Mouse (Mus musculus) embryonic facial prominence, embryonic 15.5 days (tissue): ENCODE data around the gene Sdk2. TPM values are rescaled to one million over a fixed set of nuclear protein-coding genes. Genes with fewer than 3 reads are reported as not detected.

Source experiments
- ATAC-seq: fragments of 200-750 bp; cut with Nextera tagmentation; 2 replicates; pipeline ENCODE4 v1.8.0; 2017; ENCODE audit warnings: low read depth, moderate TSS enrichment; ENCODE audit not compliant: insufficient number of reproducible peaks, low FRiP score, low TSS enrichment
- H3K27ac ChIP-seq: fragments of 300-500 bp; sonication (generic); replicated peaks from 2 replicates; pipeline ENCODE4 v1.5.1; 2015; ENCODE audit warnings: mild to moderate bottlenecking, inconsistent platforms
- H3K27me3 ChIP-seq: fragments of 300-500 bp; sonication (generic); 2 replicates; pipeline ENCODE4 v1.6.1; 2015; ENCODE audit warnings: inconsistent platforms
- H3K36me3 ChIP-seq: fragments of 300-500 bp; sonication (generic); 2 replicates; pipeline ENCODE4 v1.6.1; 2015; ENCODE audit warnings: mild to moderate bottlenecking, inconsistent platforms
- H3K4me1 ChIP-seq: fragments of 300-500 bp; sonication (generic); 2 replicates; pipeline ENCODE4 v1.6.1; 2015; ENCODE audit warnings: inconsistent platforms
- H3K4me2 ChIP-seq: fragments of 300-500 bp; sonication (generic); replicated peaks from 2 replicates; pipeline ENCODE4 v1.6.1; 2015; ENCODE audit warnings: mild to moderate bottlenecking, inconsistent platforms
- H3K4me3 ChIP-seq: fragments of 300-500 bp; sonication (generic); replicated peaks from 2 replicates; pipeline ENCODE4 v1.5.1; 2015; ENCODE audit warnings: mild to moderate bottlenecking, inconsistent platforms
- H3K9ac ChIP-seq: fragments of 300-500 bp; sonication (generic); 2 replicates; pipeline ENCODE4 v1.6.1; 2015; ENCODE audit warnings: inconsistent platforms
- H3K9me3 ChIP-seq: fragments of 300-500 bp; sonication (generic); replicated peaks from 2 replicates; pipeline ENCODE4 v1.6.1; 2016; ENCODE audit warnings: inconsistent platforms
- WGBS: fragments of 180-500 bp; shearing (Covaris S2); methylation state at CpG from one replicate; pipeline ENCODE4 v1.1.7; 2015; 5-methylcytosine and 5-hydroxymethylcytosine counted together
- polyA plus RNA-seq: library from polyadenylated mRNA; unstranded; fragments of >200 nt; fragmentation: Nextera tagmentation; extraction: Ambion mirVana; gene quantifications from 2 replicates; pipeline ENCODE4 v1.2.1, GENCODE M21; 2015

The Sdk2 gene
- polyA plus RNA-seq, 1 experiment from 2014 or later, result 4.8 TPM

- Histone ChIP-seq H3K9ac (no peak overlapping the region), H3K4me2 (no peak overlapping the region), H3K27ac (no peak overlapping the region), H3K9me3 (no peaks in the 10 kb centered on the region), H3K27me3 (no peaks in the 10 kb centered on the region), H3K4me3 (no peak overlapping the region), H3K4me1 (0 out of 2 replicates have a peak, but pooled peaks cover 11% of the 10 kb centered on the region), H3K36me3 (no peaks in the 10 kb centered on the region)
- no peak for ATAC-seq
- 62% methylated on average over 9 of the region's 9 CpGs for WGBS
Observed at GRCm38 (mm10) chr11:113928291-113928690, 138.6 kb downstream of the Sdk2 start.

DNA sequence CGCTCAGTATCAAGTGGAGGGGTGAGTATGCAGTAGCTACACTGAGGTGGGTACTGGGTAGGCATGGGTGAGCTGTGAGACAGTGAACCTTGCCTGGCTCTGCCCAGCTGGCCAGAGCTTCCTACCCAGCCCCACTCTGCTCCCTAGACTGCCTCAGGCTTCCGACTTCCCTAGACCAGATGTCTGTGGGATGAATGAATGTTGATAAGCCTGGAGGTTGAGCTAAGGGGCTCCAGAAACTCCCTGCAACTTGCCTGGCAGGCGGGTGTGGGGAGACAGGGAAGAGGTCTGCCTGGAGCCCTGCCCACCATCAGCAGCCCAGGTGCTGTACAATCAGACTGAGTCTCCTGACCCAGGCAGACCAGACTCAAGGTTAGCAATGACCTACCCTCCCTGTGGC, 139.0 kb downstream of the Sdk2 start:
- Histone ChIP-seq H3K4me1 (0 out of 2 replicates have a peak, but pooled peaks cover 6% of the 10 kb centered on the region), H3K27ac (no peak overlapping the region), H3K9me3 (no peaks in the 10 kb centered on the region), H3K9ac (no peak overlapping the region), H3K4me3 (no peak overlapping the region), H3K27me3 (no peaks in the 10 kb centered on the region), H3K4me2 (no peak overlapping the region), H3K36me3 (no peaks in the 10 kb centered on the region)
- no peak for ATAC-seq
- WGBS, result 65% methylated on average over 3 of the region's 3 CpGs

- no peak overlapping the region for H3K4me2 ChIP-seq
- no peak for ATAC-seq
- H3K4me1 ChIP-seq, result 0 out of 2 replicates have a peak, but pooled peaks cover 5% of the 10 kb centered on the region
- H3K4me3 ChIP-seq, result no peak overlapping the region
- no peak overlapping the region for H3K27ac ChIP-seq
- H3K9ac ChIP-seq, result no peak overlapping the region; the same call in 1 of the 2 replicates
- no peaks in the 10 kb centered on the region for H3K27me3 ChIP-seq
- no peaks in the 10 kb centered on the region for H3K36me3 ChIP-seq
- WGBS, result 70% methylated on average over 11 of the region's 11 CpGs
- H3K9me3 ChIP-seq, result no peaks in the 10 kb centered on the region
Observed at GRCm38 (mm10) chr11:113927231-113927630, 139.6 kb downstream of the Sdk2 start.

- H3K27ac ChIP-seq, result no peak overlapping the region
- H3K9ac ChIP-seq, result no peak overlapping the region
- 67% methylated on average over 5 of the region's 5 CpGs for WGBS
- no peak for ATAC-seq
- no peak overlapping the region for H3K4me3 ChIP-seq
- no peak overlapping the region for H3K4me2 ChIP-seq
- no peaks in the 10 kb centered on the region for H3K27me3 ChIP-seq
- 0 out of 2 replicates have a peak, but pooled peaks cover 5% of the 10 kb centered on the region for H3K4me1 ChIP-seq
- H3K36me3 ChIP-seq, result 0 out of 2 replicates have a peak, but pooled peaks cover 5% of the 10 kb centered on the region
- H3K9me3 ChIP-seq, result no peaks in the 10 kb centered on the region
Observed at GRCm38 (mm10) chr11:113923137-113923536, 143.7 kb downstream of the Sdk2 start.

DNA sequence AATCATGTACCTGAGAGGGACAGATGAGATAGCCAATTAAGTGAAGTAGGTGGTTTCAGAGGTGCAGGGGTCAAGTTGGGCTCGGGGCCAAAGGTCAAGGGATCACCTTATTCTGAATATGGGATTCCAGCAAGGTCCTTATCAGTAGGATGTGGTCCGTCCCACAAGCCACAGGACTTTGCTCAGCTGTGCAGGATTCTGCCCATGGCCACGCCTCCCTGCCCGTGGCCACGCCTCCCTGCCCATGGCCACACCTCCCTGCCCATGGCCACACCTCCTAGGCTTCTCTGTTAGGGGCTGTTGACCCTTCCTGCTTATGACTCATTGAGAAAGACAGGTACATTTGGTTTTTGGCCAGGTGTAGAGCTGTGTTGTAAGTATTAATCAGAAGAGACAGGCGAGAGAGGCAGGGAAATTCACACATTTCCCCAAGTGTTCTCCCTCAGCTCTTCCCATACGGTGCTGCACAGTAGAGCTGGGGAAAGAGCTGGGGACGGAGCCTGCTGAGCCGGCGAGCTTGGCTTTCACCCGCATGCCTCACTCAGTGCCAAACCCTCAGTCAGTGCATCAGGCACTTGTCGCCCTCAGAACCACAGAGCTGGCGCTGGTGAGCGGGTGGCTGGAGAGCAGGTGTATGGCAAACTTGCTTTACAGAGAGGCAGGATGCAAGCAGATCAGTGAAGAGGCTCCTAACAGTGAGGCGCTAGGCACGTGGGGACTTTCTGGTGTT, 163.6 kb downstream of the Sdk2 start:
- Histone ChIP-seq H3K4me2 (no peak overlapping the region), H3K36me3 (no peaks in the 10 kb centered on the region), H3K4me1 (no peaks in the 10 kb centered on the region), H3K27me3 (no peaks in the 10 kb centered on the region), H3K9me3 (no peaks in the 10 kb centered on the region), H3K9ac (no peak overlapping the region), H3K4me3 (no peak overlapping the region), H3K27ac (no peak overlapping the region)
- ATAC-seq, result no peak
- 78% methylated on average over 16 of the region's 16 CpGs for WGBS

GRCm38 (mm10) chr11:113901906-113902305, 164.9 kb downstream of the Sdk2 start:
- Histone ChIP-seq H3K27me3 (no peaks in the 10 kb centered on the region), H3K36me3 (no peaks in the 10 kb centered on the region), H3K9ac (no peak overlapping the region), H3K9me3 (no peaks in the 10 kb centered on the region), H3K4me3 (no peak overlapping the region), H3K4me2 (no peak overlapping the region), H3K4me1 (no peaks in the 10 kb centered on the region), H3K27ac (no peak overlapping the region)
- 79% methylated on average over 7 of the region's 7 CpGs for WGBS
- ATAC-seq, result no peak

DNA sequence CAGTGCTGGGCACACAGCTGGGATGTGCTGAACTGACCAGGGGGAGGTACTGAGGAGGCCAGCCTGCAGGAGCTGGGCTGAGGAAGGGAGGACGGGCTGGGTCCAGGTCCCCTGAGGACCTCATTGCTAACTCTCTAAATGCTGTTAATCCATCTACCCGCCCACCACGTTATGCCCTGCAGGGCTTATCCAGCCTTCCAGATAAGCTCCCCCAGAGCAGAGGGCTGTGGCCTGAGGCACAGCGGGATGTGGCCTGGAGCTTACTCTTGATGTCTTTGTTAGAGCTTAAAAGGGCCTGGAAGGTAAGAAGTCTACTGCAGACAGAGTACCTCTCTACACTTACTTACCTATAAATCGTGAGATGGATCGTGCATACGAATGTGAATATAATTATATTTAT, 168.2 kb downstream of the Sdk2 start:
- Histone ChIP-seq H3K36me3 (no peaks in the 10 kb centered on the region), H3K9me3 (no peaks in the 10 kb centered on the region), H3K27me3 (no peaks in the 10 kb centered on the region), H3K4me3 (no peak overlapping the region), H3K4me2 (no peak overlapping the region), H3K27ac (no peak overlapping the region), H3K4me1 (peaks cover 6% of the 10 kb centered on the region; the same call in 1 of the 2 replicates), H3K9ac (no peak overlapping the region)
- no peak for ATAC-seq
- WGBS, result 47% methylated on average over 7 of the region's 7 CpGs

GRCm38 (mm10) chr11:113896006-113896405, 170.8 kb downstream of the Sdk2 start:
- H3K9me3 ChIP-seq, result no peaks in the 10 kb centered on the region
- WGBS, result 92% methylated on average over 5 of the region's 5 CpGs
- no peaks in the 10 kb centered on the region for H3K36me3 ChIP-seq
- ATAC-seq, result no peak
- H3K4me1 ChIP-seq, result peaks cover 20% of the 10 kb centered on the region; the same call in 1 of the 2 replicates
- H3K4me3 ChIP-seq, result no peak overlapping the region
- H3K4me2 ChIP-seq, result no peak overlapping the region
- H3K27ac ChIP-seq, result no peak overlapping the region
- no peak overlapping the region for H3K9ac ChIP-seq
- H3K27me3 ChIP-seq, result no peaks in the 10 kb centered on the region

DNA sequence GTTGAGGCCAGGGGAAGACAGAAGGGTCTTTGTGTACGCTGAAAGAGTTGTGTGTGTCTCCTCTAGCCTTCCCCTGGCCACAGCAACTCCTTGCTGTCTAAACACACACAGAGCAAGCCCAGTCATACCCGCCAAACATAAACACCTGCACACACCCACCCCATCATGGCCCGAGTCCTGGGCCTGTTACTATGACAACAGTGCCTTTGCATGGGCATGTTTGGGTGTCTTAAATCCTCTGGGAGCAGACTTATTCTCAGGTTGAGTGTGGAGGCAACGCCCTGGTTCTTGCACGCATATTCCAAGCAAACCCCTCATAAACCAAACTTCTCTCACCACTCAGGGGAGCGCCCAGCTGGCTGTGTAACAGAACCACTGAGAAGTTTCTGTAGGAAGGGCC, 173.9 kb downstream of the Sdk2 start:
- Histone ChIP-seq H3K9ac (no peak overlapping the region), H3K4me1 (peaks cover 20% of the 10 kb centered on the region; the same call in 1 of the 2 replicates), H3K27ac (peak overlapping the region; percentile 76), H3K27me3 (no peaks in the 10 kb centered on the region), H3K36me3 (no peaks in the 10 kb centered on the region), H3K9me3 (no peaks in the 10 kb centered on the region), H3K4me3 (no peak overlapping the region), H3K4me2 (no peak overlapping the region)
- ATAC-seq, result peak; percentile 68
- 51% methylated on average over 6 of the region's 6 CpGs for WGBS

DNA sequence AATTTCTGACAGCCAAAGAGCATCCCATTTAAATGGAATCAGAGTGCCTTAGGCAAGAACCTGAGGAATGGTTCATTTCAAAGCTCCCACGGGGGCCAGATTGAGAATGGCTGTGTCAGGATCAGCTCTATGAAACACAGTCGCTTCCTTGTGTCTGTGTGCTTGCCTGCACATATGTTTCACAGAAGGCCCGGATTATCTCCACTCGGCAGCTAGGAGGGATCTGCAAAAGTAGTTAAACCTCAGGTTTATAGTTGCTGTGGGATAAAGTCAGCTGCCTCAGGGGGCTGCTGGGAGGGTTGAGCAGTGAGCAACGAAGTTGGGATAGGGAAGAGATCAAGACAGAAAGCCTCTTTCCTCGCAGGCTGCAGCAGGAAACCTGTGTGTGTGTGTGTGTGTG, 174.8 kb downstream of the Sdk2 start:
- WGBS, result 14% methylated on average over 6 of the region's 6 CpGs
- Histone ChIP-seq H3K27ac (peak overlapping the region; percentile 71), H3K4me1 (peaks cover 20% of the 10 kb centered on the region; the same call in 1 of the 2 replicates), H3K4me3 (no peak overlapping the region), H3K9me3 (no peaks in the 10 kb centered on the region), H3K4me2 (no peak overlapping the region), H3K27me3 (no peaks in the 10 kb centered on the region), H3K9ac (no peak overlapping the region), H3K36me3 (no peaks in the 10 kb centered on the region)
- no peak for ATAC-seq

DNA sequence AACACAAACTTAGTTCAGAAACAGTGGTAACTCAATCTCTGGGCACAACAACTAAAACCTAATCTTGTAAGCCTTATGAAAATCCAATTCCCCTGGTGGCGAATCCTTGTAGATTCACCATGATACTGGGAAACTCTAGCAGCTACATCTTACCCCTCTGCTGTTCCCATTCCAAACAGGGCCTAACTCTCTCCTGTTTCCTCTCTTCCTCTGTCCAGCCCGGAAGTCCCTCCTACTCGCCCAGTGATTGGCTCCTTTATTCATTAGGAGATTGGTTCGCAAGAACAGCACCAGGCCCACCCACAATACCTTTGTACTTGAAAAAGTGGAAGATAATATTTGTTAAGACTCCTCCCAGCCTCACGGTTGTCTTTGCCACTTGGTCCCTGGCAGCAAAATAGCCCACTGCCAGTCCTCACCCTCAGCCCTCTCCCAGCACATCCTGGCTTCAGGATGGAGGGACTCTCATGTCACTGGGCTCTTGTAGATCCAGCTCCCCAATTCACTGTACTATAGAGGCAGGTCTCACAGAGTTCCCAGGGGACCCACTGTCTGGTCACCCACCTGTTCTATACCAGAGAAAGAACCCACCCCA, 178.6 kb downstream of the Sdk2 start:
- no peaks in the 10 kb centered on the region for H3K36me3 ChIP-seq
- H3K27ac ChIP-seq, result no peak overlapping the region
- no peak overlapping the region for H3K9ac ChIP-seq
- 82% methylated on average over 5 of the region's 5 CpGs for WGBS
- no peaks in the 10 kb centered on the region for H3K27me3 ChIP-seq
- H3K4me1 ChIP-seq, result peaks cover 15% of the 10 kb centered on the region
- no peaks in the 10 kb centered on the region for H3K9me3 ChIP-seq
- no peak for ATAC-seq
- no peak overlapping the region for H3K4me2 ChIP-seq
- H3K4me3 ChIP-seq, result no peak overlapping the region
